Mouse (Mus musculus) c-Kit-positive CD71-negative TER-119-negative erythroid progenitor cells, embryonic 14.5 days (primary cell): Measurements from ENCODE around the gene Prkag3.

ENCODE experiments used
- DNase-seq: peaks from one replicate; pipeline ENCODE4 v3.0.0-alpha.2; 2013; ENCODE audit warnings: low read depth

The Prkag3 gene

DNA sequence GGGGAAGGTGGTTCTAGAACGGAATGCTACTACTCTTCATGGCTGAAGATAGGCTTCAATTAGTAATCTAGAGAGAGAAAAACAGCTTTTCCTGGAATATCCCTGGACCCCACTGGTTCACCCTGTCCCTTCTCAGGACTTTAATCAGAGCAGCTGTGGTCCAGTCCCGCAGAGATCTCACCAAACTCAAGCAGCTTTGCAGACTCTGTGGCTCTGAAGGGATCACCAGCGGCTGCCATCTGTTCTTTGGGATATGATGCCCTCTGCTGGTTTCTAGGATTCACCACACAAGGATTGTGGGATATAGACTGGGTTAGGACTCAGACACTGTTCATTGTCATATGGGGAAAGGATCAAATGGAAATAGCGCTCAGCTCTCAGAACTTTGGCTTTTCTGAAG lies 10.8 kb upstream of the Prkag3 start:
- no peak for DNase-seq

- DNase-seq, result no peak
These were observed 5.3 kb upstream of the Prkag3 start for GRCm38 (mm10) chr1:74754175-74754785.

DNA sequence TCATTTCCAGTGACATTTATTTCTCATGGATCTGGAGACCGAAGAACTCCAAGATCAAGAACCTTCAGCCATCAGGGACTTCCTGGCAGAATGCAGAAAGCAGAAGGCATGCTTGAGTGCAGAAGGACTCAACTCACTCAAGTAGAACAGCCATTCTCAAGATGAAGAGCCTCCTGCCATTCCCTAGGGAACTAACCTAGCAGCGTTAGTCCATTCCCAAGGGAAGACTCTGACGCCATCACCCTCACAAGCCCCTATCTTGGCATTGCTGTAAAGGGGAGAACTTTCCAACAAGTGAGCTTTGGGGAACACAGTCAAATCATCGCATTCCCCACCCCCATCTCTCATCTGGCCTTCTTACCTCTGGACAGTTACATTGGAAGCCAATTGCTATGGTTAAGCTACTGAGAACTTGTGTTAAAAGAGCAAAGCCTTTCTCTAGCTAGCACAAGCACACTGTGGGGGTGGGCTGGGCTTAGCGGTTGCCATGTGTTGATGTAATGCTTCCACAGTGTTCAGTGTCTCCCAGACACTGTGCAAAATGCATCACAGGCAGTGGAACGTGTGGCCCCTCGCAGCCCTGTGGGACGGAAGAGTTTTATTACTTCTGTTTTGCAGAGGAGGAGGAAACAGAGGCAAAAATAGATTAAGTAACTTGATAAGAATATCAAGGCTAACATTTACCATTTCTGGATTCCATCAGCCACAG lies 4.4 kb upstream of the Prkag3 start:
- DNase-seq, result no peak

GRCm38 (mm10) chr1:74752833-74753232 lies 3.8 kb upstream of the Prkag3 start:
- DNase-seq, result no peak

- no peak for DNase-seq
These were observed 3.1 kb upstream of the Prkag3 start for GRCm38 (mm10) chr1:74752150-74752549.

- no peak for DNase-seq
These were observed 1.7 kb upstream of the Prkag3 start for GRCm38 (mm10) chr1:74750683-74751082.

GRCm38 (mm10) chr1:74749301-74749700 lies 280 bp upstream of the Prkag3 start:
- DNase-seq, result no peak

DNA sequence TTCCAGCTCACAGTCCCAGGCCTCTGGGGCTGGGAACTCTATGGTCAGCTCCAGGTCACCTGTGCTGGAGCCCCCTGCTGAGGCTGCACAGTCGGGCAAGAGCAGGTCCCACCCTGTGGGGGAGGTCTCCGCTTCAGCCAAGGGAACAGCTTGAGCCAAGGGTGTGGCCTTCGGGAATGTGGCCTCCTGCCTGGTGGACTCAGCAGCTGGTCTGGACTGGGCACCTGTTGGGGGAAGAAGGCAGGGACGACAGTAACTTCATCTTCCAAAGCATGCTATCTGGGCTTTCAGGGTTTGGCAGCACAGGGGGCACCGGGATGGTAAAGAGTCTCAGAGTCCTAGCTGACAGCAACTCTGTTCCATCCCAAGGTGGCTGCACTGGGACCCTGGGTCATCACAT lies 1.7 kb downstream of the Prkag3 start:
- DNase-seq, result no peak

- no peak for DNase-seq
These were observed 8.2 kb downstream of the Prkag3 start for GRCm38 (mm10) chr1:74740846-74741245.

- no peak for DNase-seq
These were observed 11.5 kb downstream of the Prkag3 start for GRCm38 (mm10) chr1:74737500-74737899.

- DNase-seq, result no peak
These were observed 12.0 kb downstream of the Prkag3 start for GRCm38 (mm10) chr1:74736977-74737376.

- no peak for DNase-seq
These were observed 20.6 kb downstream of the Prkag3 start for GRCm38 (mm10) chr1:74728446-74728845.

DNA sequence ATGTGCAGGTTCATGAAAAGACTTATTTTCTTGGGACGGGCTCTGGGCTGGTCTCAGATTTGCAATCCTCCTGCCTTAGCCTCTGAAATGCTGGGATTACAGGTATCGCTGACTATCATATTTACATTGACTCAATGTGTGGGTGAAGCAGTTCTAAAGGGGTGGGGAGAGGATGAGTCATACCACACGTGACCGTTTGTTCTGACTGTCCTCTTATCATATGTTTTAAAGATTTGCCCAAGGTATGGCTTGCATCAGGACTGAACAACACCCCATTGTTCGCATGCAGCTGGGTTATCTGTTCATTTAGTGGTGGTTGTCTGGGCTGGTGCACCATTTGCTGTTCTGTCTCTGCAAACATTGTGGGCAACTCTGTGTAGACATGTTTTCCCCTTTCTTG lies 22.3 kb downstream of the Prkag3 start:
- DNase-seq, result no peak

DNA sequence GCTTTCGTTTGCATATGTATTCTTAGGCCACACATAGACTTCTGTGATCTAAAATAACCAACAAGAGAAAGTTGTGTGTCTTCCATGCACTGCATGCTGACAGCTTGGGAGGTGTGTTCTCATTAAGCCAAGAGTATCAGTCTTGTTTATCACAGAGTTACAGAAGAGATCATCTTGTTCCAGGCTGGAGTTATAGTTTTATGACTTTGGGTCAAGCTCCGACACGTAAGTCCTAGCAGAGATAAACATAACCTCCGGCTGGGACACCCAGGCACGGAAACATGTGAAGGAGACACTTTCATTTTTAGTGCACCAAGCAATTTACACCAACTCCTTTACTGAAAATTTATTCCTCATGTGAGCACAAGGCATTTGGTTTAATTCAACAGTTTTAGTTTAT lies 22.9 kb downstream of the Prkag3 start:
- no peak for DNase-seq

DNA sequence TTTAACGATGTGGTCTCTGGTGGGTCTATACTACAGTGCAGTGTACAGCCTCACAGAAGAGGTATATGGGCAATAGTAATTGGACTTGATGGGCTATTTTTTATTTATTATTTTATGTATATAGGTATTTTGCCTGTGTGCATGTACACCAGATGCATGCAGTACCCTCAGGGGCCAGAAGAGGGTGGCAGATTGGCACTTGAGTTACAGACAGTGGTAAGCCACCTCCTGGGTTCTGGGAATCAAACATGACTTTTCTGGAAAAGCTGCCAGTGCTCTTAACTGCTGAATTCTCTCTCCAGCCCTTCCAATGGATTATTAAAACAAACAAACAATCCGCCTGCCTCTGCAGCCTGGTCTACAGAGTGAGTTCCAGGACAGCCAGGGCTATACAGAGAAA lies 25.3 kb downstream of the Prkag3 start:
- no peak for DNase-seq

- no peak for DNase-seq
These were observed 27.4 kb downstream of the Prkag3 start for GRCm38 (mm10) chr1:74721657-74722056.

- DNase-seq, result no peak
These were observed 29.7 kb downstream of the Prkag3 start for GRCm38 (mm10) chr1:74719281-74719680.

GRCm38 (mm10) chr1:74718113-74718512 lies 30.9 kb downstream of the Prkag3 start:
- DNase-seq, result no peak

DNA sequence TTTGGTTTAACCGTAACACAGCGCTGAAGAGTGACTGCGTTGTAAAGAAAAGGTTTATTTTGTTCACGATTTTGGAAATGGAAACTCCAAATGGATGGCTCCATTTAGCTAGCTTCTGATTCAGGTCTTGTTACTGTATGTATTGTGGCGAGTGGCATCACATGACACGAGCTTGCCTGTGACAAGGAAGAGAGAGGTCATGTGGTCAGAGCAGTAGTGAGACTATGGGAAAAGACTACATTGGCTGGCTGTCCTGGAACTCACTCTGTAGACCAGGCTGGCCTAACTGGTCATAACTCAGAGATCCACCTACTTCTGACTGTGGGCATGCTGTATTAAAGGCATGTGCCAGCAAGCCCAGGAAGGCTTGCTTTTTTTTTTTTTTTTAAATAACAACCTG lies 33.1 kb downstream of the Prkag3 start:
- DNase-seq, result no peak

DNA sequence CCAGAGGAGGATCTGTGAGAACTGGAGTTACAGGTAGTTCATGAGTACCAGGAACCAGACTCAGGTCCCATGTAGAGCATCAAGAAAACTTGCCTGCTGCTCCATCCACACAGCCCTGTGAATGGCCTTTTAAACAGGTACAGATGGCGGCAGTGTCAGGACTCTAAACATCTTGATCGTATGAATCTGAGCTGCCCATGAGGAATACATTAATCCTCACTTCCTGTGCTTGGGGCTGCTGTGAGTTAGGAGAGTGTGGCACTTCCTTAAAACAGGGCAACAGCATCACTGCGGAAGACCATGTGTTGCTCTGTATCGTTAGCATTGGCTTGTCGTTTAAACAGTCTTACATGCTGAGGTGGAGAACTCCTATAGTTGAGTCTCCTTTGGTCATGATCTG lies 33.6 kb downstream of the Prkag3 start:
- DNase-seq, result no peak

DNA sequence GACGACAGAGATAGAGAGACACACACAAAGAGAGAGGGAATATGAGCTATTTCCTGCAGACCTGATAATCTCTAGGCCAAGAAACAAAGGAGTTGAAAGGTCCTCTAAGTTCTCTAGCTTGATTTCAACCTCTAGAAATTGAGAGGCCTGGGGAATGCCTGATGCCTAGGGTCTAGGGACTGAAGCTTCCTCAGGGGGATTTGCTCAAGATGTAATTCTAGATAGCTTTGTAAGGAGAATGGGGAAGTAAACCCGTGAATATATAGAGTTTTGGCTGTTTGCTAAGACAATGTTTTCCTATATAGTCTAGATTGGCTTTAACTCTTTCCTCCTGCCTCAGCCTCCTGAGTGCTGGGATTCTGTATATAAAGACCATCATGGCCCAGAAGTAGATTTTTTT lies 34.1 kb downstream of the Prkag3 start:
- no peak for DNase-seq

- DNase-seq, result no peak
These were observed 34.9 kb downstream of the Prkag3 start for GRCm38 (mm10) chr1:74713859-74714730.
